Mouse (Mus musculus) mesoderm, embryonic 11.5 days (tissue): ENCODE measurements around the gene Slit1.

Source experiments
- DNase-seq: peaks from one replicate; pipeline ENCODE4 v3.0.0-alpha.2; 2012; ENCODE audit warnings: low read depth, low spot score

Gene Slit1

DNA sequence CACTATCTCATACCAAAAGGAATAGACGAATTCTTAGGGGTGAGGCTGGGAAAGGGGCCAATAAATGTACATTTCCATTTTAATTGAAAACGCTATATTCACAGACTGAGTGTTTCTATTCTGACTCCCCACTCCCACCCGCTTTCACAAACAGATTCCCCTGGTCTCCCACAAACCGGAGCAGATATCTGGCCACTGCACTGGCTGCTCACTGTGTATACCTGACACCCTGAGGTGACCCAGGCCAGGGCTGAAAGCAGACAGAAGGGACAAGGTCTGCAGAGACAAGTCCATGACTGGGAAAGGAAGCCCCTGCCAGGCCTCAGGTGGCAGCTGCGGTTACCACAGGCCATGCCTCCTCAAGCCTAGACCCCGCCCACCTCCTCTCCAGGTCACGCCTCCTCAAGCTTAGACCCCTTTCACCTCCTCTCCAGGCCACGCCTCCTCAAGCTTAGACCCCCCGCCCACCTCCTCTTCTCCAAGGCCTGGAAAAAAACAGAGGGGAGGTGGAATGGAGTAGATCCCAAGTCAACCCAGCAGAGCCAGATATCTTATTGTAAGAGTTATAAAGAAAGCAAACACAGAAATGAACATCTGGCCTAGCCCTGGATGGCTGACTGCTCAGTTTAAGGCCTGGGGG, 18.5 kb downstream of the Slit1 start:
- no peak for DNase-seq

DNA sequence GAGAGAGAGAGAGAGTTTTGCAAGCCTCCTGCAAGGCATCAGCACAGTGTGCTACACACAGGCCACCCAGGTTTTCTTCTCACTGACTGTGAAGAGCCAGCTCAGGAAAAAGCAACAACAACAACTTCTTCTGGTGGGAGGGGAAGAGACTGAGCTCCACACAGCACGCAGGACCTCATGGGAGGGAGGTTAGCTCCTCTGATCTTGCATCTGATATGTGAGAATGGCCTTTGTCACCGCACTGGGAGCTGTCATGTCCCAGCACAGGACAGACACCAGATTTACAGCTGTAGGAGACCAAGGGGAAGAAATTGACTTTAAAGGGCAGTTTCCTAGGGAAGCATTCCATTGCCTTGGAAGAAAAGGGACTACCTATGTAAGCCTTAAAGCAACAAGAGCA, 20.1 kb downstream of the Slit1 start:
- DNase-seq: no peak

DNA sequence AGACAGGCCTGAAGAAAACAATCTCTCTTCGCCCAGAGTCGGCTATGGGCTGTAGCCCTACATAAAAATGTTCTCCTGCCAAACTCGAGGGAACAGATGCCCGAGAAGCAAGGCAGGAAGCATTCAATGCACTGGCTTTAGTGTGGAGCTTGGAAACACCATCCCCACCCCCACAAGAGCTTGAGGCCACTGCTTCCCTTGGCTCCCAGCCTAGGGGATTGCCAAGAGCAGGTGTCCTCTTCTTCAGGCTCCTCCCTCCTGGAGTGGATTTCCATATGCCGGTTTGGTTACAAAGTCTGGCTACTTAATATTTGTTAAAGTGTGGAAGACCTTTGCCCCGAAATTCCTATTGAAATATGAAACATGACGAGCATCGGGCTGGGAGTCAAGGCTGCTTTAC, 24.0 kb downstream of the Slit1 start:
- DNase-seq: no peak

DNA sequence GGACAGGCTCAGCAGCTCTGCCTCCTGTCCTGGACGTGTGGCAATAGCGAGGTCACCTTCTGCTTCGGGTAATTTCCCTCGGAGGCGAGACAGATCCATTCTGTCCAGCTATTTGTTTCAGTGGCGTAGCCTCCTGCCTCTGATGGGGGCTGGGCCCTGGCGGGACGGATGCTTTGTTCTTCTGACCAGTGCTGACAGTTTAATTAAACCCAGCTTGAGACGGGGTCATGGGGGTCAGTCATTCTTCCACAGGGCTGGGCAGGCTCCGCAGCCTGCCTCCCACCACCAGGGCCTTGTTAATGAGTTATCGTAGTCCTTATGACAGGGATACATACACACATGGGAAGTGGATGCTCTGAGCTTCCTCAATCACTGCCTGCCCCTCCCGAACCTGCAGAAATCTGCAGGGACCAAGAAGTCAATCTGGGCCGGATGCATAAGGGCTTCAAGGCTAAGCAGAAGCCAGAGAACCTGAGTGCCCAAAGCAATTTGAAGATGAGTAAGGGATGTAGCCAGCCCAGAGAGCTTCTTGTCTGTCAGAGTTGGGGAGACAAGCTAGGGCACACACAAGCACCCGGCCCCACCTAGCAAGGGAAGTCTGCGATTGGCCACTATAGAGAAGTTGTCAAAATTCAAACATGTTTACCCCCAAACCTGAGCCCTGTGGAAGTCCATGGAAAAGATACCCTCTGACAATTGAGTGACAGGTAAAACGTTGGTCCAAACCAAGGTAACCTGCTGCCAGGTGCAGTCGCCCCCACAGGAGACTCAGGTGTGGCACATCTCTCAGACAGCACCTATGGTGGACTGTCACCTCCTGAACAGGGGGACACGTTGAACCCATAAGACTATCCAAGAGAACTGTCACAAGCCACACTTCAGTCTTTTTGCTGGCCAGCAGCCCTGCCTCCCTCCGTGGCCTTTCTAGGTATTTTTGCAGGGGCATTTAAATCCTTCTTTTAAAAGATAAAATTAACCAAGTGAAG, 26.9 kb downstream of the Slit1 start:
- DNase-seq: peak; percentile 92

DNA sequence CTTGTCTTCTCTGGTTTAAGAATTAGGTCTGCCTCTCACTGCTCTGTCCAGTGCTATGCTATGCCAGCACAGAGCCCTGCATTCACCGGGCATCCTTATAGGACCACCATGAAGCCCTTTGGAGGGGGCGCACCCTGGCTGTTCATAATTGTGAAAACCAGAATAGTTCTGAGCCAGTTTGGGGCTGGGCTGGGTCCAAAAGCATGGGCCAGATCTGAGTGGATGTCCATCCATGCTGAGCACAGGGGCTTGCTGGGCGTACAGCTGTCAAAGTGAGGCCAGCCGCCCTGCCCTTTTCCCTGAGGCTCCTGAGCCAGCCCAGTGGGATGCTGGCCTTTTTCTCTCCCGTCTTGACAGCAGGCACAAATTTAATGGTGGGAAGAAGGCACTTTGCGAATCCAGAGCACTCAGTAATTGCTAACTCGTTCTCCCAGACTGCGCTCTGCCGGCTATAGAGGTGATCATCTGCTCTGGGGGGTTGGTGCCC, 29.0 kb downstream of the Slit1 start:
- no peak for DNase-seq

DNA sequence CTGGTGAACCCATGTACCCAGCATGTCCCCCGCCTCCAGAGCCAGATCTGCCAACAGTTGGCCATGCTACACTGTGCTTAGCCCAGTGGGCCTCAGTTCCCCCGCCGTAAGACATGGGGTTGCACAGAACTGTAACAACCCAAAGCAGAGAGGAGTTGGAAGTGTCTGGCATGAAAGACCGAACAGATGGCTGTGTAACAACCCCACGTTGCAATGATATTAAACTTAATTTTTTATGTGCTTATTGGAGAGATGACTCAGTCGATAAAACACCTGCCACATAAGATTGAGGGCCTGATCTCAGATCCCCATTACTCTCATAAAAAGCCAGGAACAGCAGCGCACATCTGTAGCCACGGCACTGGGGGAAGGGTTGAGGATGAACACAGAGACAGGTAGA, 30.6 kb downstream of the Slit1 start:
- no peak for DNase-seq

DNA sequence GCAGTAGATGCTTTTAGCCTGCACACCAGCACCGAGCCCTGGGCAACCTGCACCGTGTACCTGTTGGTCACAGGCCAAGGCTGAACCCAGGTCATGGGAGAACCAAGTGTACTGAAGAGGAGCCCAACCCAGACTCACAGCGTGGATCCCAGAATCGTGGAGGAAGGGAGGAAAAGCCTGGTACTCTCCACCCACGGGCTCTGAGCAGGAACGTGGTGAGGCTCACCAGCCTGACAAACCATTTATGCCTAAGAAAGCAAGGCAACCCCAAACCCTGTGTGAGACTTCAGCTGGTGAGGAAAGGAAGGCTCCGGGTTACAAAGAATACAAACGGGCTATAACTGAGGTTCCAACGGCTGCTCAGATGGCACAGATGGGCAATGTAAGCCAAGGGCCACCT, 31.8 kb downstream of the Slit1 start:
- no peak for DNase-seq

DNA sequence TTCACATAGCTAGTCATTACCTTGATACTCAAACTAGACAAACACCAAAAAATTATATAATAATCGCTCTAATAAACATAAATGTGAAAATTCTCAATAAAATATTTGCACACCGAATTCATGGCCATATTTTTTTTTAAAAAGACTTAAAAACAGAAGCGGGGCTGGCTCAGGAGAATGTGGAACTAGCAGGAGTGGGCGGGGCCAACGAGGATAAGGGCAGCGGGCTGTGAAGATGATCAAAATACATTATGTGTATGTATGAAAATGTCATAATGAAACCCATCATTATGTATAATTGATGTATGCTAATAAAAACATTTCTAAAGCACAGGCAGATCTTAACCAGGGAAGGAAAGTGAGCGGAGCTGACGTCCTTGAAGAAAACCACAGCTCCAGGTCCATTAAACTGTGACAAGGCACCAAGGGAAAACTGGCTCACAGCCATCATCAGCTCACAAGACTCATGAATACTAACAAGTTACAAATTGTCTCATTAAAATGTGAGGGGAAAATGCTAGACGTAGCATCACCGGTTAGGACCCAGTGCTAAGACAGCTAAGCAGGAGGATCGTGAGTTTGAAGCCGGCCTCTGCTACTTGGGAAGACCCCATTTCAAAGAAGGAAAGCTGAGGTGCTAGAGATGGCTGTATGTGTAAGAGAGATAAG, 33.8 kb downstream of the Slit1 start:
- DNase-seq: no peak

DNA sequence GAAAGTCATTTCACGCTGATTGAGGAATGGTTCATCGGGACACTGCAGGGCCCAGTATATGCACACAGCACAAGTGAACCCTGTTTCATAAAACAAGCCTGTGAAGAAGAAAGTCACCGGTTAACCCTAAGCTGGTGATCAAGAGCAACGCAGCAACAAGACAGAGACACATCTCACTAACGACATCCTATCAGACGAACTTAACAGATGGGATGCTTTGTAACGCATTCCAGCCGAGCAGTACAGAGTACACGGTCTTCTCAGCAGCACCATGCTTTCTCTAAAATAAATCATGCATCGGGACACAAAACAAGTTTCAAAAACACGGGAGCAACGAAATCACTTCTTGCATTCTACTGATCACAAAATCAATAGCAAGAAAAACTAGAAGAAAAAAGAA, 35.6 kb downstream of the Slit1 start:
- no peak for DNase-seq

DNA sequence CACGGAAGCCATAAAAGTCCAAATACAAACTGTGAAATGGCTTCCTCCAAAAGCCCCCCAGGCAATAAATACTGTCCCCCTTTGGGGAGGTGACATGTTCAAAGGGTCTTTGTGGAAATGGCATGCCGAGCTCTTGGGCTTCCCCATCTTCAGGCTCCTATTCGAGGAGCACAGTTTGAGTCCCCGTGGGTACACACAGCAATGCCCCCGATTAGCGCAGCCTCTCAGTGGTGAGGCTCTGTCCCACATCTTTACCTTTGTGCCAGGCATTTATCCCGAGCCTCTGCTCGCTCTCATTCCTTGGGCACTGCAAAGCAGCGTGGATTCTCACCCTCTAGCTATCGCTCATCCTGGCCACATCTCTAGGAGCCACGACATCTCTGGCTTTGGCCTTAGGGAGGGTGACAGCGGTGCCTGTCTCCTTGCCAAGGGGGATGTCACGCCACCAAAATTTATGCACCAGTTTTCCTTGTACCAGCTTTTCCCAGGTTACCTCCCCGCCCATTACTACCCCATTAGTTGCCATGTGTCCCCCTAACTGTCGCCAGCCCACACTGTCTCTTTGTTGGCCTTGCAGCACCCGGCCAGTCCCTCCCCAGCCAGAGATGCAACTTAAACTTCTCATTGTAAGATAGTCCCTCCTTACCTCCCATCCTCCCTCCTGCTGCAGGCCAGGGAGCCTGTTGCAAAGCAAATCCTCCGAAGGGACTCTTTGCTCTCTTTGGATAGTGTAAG, 37.2 kb downstream of the Slit1 start:
- DNase-seq: no peak

DNA sequence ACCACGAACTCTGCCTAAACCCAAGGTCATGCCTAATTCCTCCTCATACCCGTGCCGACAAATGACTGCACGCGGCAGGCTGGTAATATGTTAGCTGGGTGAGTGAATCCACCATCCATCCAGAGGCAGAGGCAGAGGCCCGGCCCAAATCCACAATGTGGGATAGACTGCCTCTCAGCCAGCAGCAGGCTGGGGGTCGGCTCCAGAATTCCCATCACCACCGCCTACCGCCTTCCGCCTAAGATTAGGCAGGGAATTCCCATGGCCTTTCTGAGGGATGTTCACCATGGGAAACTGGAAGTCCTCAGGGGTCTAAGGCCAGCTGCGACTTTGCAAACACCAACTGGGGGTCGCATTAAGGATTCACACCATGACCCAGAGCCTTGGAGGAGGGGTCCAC, 38.0 kb downstream of the Slit1 start:
- no peak for DNase-seq

DNA sequence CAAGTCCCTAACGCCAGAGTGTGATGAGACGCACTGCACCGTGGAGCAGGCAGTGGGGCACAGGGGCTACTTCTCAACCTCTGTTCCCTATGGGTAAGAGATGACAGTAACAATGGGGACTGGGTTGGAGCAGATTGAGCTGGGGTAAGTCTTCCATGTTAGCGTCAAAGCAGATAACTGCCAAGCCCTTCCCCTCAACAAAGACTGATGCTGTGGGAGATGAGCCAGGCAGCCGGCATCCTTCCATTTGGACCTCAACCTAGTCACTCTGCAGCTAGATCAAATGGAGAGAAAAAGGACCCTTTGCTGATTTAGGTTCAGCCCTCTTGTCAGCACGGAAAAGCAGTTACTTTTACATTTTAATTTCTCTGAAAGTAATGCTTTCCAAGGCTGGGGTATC, 40.8 kb downstream of the Slit1 start:
- DNase-seq: no peak

DNA sequence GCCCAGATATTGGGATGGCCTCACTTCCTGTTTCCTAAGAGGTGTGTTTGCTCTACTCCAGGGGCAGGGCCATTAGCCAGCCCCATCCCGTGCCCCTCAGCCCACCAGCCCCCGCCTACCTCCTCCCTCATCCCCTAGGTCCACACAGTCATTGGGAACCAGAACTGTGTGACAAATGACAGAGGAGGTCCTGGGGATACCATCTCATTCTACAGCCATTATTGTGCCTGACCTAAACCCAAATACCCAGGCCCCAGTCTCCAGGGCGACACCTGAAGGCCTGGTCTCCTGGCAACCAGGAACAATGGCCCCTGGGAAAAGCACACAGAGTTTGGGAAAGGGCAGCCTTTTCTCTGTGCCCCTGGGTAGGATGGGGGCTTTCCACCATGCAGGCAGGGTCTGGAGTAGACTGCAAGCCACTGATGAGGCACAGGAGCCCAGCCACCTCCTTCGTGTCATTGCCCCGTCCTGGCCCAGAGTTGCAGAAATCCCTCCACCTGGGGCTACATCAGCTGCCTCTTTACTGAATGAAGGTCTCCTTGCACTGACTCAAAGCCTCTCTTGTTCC, 44.5 kb downstream of the Slit1 start:
- DNase-seq: no peak

DNA sequence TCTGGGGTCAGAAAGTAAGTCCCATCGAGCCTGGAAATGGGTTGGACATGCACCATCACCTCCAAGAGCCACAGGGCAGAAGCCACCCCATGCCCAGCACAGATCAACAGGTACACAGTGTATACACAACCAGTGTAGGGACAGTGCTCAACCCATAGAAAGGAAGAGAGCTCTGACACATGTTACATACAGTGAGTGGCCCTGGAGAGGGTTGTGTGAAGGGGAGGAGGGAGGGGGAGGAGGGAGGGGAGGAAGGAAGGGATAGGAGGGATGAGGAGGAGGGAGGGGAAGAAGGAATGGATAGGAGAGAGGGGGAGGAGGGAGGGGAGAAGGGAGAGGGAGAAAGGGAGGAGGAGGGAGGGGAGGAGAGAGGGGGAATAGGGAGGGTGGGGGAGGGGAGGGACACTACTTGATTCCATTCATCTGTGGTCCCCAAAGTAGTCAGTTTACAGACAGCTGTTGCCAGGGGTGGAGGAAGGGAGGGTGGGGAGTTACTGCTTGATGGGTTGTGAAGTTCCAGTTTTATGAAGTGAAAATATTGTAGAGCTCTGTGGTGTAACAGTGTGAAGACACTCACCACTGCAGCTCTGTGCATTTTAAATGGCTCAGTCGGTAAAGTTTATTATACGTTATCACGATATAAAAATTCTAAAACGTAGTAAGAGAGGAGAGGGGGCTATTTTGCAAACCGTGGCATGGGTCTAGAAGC, 45.5 kb downstream of the Slit1 start:
- no peak for DNase-seq

DNA sequence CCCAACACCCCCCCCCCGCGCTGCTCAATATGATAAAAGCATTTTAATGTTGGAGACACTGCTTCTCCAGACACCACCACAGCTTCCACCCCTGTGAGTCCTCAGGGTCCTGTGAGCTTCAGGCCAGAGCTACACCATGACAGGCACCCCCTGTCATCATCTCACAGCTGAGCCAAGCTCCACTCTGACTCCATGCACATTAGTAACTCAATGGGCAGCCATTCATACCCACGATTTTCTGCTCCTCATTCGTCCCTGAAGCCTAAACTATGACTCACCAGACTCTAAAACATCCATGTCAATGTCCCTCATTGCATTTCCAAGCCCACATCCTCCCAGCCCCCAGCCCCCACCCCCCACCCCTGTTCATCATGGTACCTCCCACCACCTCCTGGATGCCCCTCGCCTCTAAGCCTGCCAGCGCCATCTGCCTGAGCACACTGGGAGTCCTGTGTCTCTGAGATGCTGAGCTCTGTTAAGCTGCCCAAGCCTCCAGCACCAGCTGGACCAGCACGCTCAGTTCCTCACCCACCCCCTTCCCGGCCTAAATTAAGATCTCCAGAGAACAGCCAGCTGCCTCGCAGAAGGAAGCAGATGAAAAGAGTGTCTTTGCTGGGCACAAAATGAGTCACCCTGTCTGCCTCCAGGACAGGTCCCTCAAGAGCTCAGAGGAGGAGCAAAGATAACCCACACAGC, 46.2 kb downstream of the Slit1 start:
- DNase-seq: no peak

DNA sequence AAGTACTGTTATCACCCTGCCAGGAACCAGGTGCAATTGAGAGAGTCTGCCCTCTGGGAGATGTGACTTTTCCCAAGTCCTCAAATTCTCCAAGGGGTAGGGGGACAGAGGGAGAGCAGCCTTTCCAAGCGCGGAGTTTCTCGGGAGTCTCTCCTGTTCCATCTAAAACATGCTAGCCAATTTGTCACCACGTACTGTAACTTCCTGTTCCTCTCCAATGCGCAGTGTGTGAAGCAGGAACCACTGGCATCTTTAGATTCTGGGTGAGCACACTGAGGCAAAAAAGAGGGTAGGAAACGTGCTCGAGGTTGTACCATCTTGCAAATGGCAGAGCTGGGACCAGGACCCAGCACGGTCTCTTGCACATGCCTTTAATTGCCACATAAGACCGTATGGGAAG, 47.0 kb downstream of the Slit1 start:
- DNase-seq: no peak

DNA sequence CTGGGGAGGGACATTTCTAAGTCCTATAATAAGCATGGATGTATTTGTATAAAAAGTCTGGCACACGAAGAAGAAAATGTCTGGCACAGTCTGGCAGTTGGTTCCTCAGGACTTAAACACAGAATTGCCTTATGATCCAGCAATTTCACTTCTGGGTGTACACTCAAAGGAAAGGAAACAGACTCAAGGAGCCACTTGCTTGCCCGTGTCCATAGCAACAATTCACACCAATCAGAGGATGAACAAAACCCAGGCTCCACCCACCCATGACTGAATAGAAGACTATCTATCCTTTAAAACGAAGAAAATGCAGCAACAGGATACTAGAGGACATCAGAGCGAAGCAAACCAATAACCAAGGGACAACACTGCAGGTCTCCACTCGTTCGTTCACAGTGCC, 48.4 kb downstream of the Slit1 start:
- no peak for DNase-seq

DNA sequence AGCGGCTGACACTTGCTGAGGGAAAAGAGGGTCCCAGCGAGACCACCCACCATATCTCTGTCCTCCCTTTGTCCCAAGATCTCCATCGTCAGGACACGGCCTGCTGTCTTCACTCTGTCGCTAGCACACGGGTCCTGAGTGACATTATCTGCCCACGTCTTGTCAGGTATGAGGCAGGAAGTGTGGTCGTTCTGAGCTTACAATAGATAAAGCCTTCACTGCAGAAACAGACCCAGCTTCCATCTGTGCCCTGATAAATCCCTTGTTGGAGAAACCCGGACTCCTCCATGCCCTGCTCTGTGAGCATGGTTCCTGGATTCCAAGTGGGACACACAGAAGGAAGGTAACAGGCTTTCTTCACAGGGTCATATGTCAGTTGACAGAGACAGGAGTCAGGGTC, 48.9 kb downstream of the Slit1 start:
- DNase-seq: no peak

DNA sequence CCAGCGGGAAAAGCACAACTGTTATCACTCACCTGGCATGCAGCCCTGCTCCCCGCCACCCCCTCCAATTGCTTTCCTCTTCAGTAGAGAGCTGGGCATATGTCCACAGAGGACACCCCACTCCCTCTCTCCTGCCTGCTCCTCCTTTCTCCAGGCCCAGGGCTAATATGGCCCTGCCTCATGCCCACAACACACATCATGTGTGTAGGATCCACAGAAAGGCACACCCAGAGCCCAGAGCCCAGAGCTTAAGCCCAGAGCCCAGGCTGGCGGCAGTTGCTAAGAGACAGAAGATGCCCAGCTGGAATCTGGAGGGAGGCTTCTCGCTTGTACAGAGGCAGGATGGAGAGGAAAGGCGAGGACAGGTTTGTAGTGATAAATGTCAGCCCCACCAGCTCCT, 49.7 kb downstream of the Slit1 start:
- peak; percentile 77 for DNase-seq

DNA sequence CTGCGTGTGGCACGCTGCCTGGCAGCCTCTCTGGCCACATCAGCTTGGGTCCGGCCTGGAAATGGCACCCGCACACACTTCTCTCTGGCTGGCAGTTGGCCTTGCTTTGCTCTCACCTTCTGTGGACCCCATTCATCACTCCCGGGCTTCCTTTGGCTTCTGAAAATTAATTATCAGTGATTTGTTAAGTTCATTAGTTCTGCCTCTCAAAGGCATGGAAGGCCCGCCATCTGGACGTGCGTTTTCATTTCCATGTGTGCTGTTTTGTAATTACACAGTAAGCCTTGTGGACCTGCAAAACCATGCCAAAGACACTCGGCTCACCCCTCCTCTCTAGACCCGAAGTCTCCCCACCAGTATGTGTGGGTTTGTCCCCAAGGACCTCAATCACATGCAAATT, 53.4 kb downstream of the Slit1 start:
- DNase-seq: no peak
